Mouse (Mus musculus) bone marrow macrophage, adult 2 months (primary cell): Measurements from ENCODE around the gene Gm13289.
"Not testable (repeated sequence)": the region's sequence is repeated elsewhere in the genome, so short reads cannot be mapped to it uniquely, and the experiment has no call there.

Experiments
- CTCF ChIP-seq: IDR thresholded peaks from 2 replicates; pipeline ENCODE4 v1.5.1; 2012; ENCODE audit warnings: low read depth, mild to moderate bottlenecking, low read length, moderate library complexity
- POLR2A ChIP-seq: IDR thresholded peaks from 2 replicates; pipeline ENCODE4 v1.6.1; 2012; ENCODE audit warnings: mild to moderate bottlenecking, low read depth, low read length, borderline replicate concordance

GRCm38 (mm10) chr4:88762341-88762740 lies 14.4 kb upstream of the Gm13289 start:
- TF ChIP-seq CTCF, POLR2A: not testable (repeated sequence)
